Mouse (Mus musculus): ENCODE results near the gene Bahcc1. TPM values are rescaled to one million over a fixed set of nuclear protein-coding genes. Genes with fewer than 3 reads are reported as not detected.
A peak's percentile ranks its signal among the peaks of the same experiment; 100 is the strongest.

Bahcc1 gene
- total RNA-seq, 1 experiment from 2014 or later = 12.4 TPM

GRCm38 (mm10) chr11:120206069-120206668 is 26.6 kb upstream of the Bahcc1 start:
- DNase-seq = no peak

- DNase-seq = no peak
Observed at GRCm38 (mm10) chr11:120206669-120207090, 26.1 kb upstream of the Bahcc1 start.

- no peak for DNase-seq
Observed at GRCm38 (mm10) chr11:120208848-120209247, 23.9 kb upstream of the Bahcc1 start.

GRCm38 (mm10) chr11:120209462-120209861 is 23.3 kb upstream of the Bahcc1 start:
- no peak for DNase-seq

GRCm38 (mm10) chr11:120215726-120216241 is 17.0 kb upstream of the Bahcc1 start:
- DNase-seq = peak; percentile 45

GRCm38 (mm10) chr11:120216540-120217324 is 16.0 kb upstream of the Bahcc1 start:
- DNase-seq = no peak

- no peak for DNase-seq
Observed at GRCm38 (mm10) chr11:120218176-120218856, 14.4 kb upstream of the Bahcc1 start.

GRCm38 (mm10) chr11:120218946-120219345 is 13.8 kb upstream of the Bahcc1 start:
- DNase-seq = peak; percentile 29

GRCm38 (mm10) chr11:120219916-120220522 is 12.7 kb upstream of the Bahcc1 start:
- DNase-seq = peak; percentile 87

GRCm38 (mm10) chr11:120220963-120221827 is 11.6 kb upstream of the Bahcc1 start:
- no peak for DNase-seq

GRCm38 (mm10) chr11:120222425-120223104 is 10.2 kb upstream of the Bahcc1 start:
- DNase-seq = no peak

GRCm38 (mm10) chr11:120223586-120224487 is 8.9 kb upstream of the Bahcc1 start:
- DNase-seq = no peak

GRCm38 (mm10) chr11:120224488-120225255 is 8.1 kb upstream of the Bahcc1 start:
- DNase-seq = peak; percentile 66

GRCm38 (mm10) chr11:120225256-120226195 is 7.2 kb upstream of the Bahcc1 start:
- DNase-seq = peak; percentile 70

GRCm38 (mm10) chr11:120226421-120227280 is 6.1 kb upstream of the Bahcc1 start:
- DNase-seq = no peak

- DNase-seq = peak; percentile 62
Observed at GRCm38 (mm10) chr11:120227571-120228051, 5.1 kb upstream of the Bahcc1 start.
